Mouse (Mus musculus) liver, embryonic 15.5 days (tissue): ENCODE measurements around the gene Thrb. TPM values are rescaled to one million over a fixed set of nuclear protein-coding genes. Genes with fewer than 3 reads are reported as not detected.

Source experiments
- ATAC-seq: fragments of 200-750 bp; cut with Nextera tagmentation; 2 replicates; pipeline ENCODE4 v1.8.0; 2017; ENCODE audit warnings: moderate number of reproducible peaks, mild to moderate bottlenecking, moderate library complexity; ENCODE audit not compliant: insufficient read depth
- H3K27ac ChIP-seq: fragments of 300-500 bp; sonication (generic); replicated peaks from 2 replicates; pipeline ENCODE4 v1.5.1; 2015; ENCODE audit warnings: mild to moderate bottlenecking, inconsistent platforms
- H3K27me3 ChIP-seq: fragments of 300-500 bp; sonication (generic); 2 replicates; pipeline ENCODE4 v1.6.1; 2015; ENCODE audit warnings: mild to moderate bottlenecking, inconsistent platforms
- H3K36me3 ChIP-seq: fragments of 300-500 bp; sonication (generic); replicated peaks from 2 replicates; pipeline ENCODE4 v1.6.1; 2015; ENCODE audit warnings: moderate library complexity, mild to moderate bottlenecking, inconsistent platforms
- H3K4me1 ChIP-seq: fragments of 300-500 bp; sonication (generic); replicated peaks from 2 replicates; pipeline ENCODE4 v1.6.1; 2015; ENCODE audit warnings: inconsistent platforms
- H3K4me2 ChIP-seq: fragments of 300-500 bp; sonication (generic); 2 replicates; pipeline ENCODE4 v1.6.1; 2015; ENCODE audit warnings: moderate library complexity, mild to moderate bottlenecking, inconsistent platforms
- H3K4me3 ChIP-seq: fragments of 300-500 bp; sonication (generic); replicated peaks from 2 replicates; pipeline ENCODE4 v1.5.1; 2015; ENCODE audit warnings: mild to moderate bottlenecking, inconsistent platforms
- H3K9ac ChIP-seq: fragments of 300-500 bp; sonication (generic); 2 replicates; pipeline ENCODE4 v1.6.1; 2015; ENCODE audit warnings: moderate library complexity, mild to moderate bottlenecking, inconsistent platforms
- H3K9me3 ChIP-seq: fragments of 300-500 bp; sonication (generic); replicated peaks from 2 replicates; pipeline ENCODE4 v1.6.1; 2016; ENCODE audit warnings: inconsistent platforms
- WGBS: fragments of 180-500 bp; shearing (Covaris S2); methylation state at CpG from one replicate; pipeline ENCODE4 v1.1.7; 2015; ENCODE audit warnings: mixed read lengths; ENCODE audit not compliant: insufficient replicate concordance; 5-methylcytosine and 5-hydroxymethylcytosine counted together
- polyA plus RNA-seq: library from polyadenylated mRNA; unstranded; fragments of >200 nt; fragmentation: Nextera tagmentation; extraction: Ambion mirVana; gene quantifications from 2 replicates; pipeline ENCODE4 v1.2.1, GENCODE M21; 2015

Gene Thrb
- polyA plus RNA-seq, 1 experiment from 2014 or later = 2.1 TPM

GRCm38 (mm10) chr14:17989182-17989581, 329.1 kb downstream of the Thrb start:
- no peaks in the 10 kb centered on the region for H3K27me3 ChIP-seq
- H3K4me3 ChIP-seq = no peak overlapping the region
- no peak overlapping the region for H3K27ac ChIP-seq
- 45% methylated on average over 4 of the region's 4 CpGs for WGBS
- H3K36me3 ChIP-seq = no peaks in the 10 kb centered on the region
- no peaks in the 10 kb centered on the region for H3K9me3 ChIP-seq
- H3K4me1 ChIP-seq = no peaks in the 10 kb centered on the region
- ATAC-seq = no peak
- no peak overlapping the region for H3K4me2 ChIP-seq
- H3K9ac ChIP-seq = no peak overlapping the region

- H3K4me3 ChIP-seq = no peak overlapping the region
- H3K36me3 ChIP-seq = no peaks in the 10 kb centered on the region
- H3K4me2 ChIP-seq = no peak overlapping the region
- 46% methylated on average over 2 of the region's 2 CpGs for WGBS
- no peaks in the 10 kb centered on the region for H3K27me3 ChIP-seq
- no peak overlapping the region for H3K27ac ChIP-seq
- no peak overlapping the region for H3K9ac ChIP-seq
- ATAC-seq = no peak
- no peaks in the 10 kb centered on the region for H3K9me3 ChIP-seq
- H3K4me1 ChIP-seq = no peaks in the 10 kb centered on the region
Measured at GRCm38 (mm10) chr14:17990186-17990585, 330.1 kb downstream of the Thrb start.

GRCm38 (mm10) chr14:18001886-18002285, 341.8 kb downstream of the Thrb start:
- Histone ChIP-seq H3K27me3 (no peaks in the 10 kb centered on the region), H3K4me2 (no peak overlapping the region), H3K4me1 (no peaks in the 10 kb centered on the region), H3K27ac (no peak overlapping the region), H3K9me3 (no peaks in the 10 kb centered on the region), H3K4me3 (no peak overlapping the region), H3K9ac (no peak overlapping the region), H3K36me3 (no peaks in the 10 kb centered on the region)
- no peak for ATAC-seq
- 24% methylated on average over 2 of the region's 2 CpGs for WGBS

GRCm38 (mm10) chr14:18003686-18004085, 343.6 kb downstream of the Thrb start:
- no peak overlapping the region for H3K27ac ChIP-seq
- WGBS = 57% methylated on average over 1 of the region's 1 CpGs
- no peaks in the 10 kb centered on the region for H3K9me3 ChIP-seq
- H3K36me3 ChIP-seq = no peaks in the 10 kb centered on the region
- no peak overlapping the region for H3K4me3 ChIP-seq
- no peak overlapping the region for H3K9ac ChIP-seq
- no peaks in the 10 kb centered on the region for H3K27me3 ChIP-seq
- H3K4me1 ChIP-seq = no peaks in the 10 kb centered on the region
- no peak overlapping the region for H3K4me2 ChIP-seq
- ATAC-seq = no peak

- 64% methylated on average over 3 of the region's 3 CpGs for WGBS
- H3K9me3 ChIP-seq = no peaks in the 10 kb centered on the region
- no peak overlapping the region for H3K9ac ChIP-seq
- no peaks in the 10 kb centered on the region for H3K27me3 ChIP-seq
- H3K4me2 ChIP-seq = no peak overlapping the region
- H3K4me3 ChIP-seq = no peak overlapping the region
- H3K4me1 ChIP-seq = no peaks in the 10 kb centered on the region
- H3K27ac ChIP-seq = no peak overlapping the region
- no peaks in the 10 kb centered on the region for H3K36me3 ChIP-seq
- ATAC-seq = no peak
Measured at GRCm38 (mm10) chr14:18008524-18008923, 348.5 kb downstream of the Thrb start.

- 57% methylated on average over 5 of the region's 5 CpGs for WGBS
Measured at GRCm38 (mm10) chr14:18016604-18017003, 356.5 kb downstream of the Thrb start.

GRCm38 (mm10) chr14:18020128-18020527, 360.1 kb downstream of the Thrb start:
- ATAC-seq = no peak
- no peaks in the 10 kb centered on the region for H3K9me3 ChIP-seq

More at GRCm38 (mm10) chr14:18016604-18017003, 356.5 kb downstream of the Thrb start:
- Histone ChIP-seq H3K4me2 (no peak overlapping the region), H3K4me1 (no peaks in the 10 kb centered on the region), H3K27me3 (no peaks in the 10 kb centered on the region), H3K36me3 (no peaks in the 10 kb centered on the region), H3K27ac (no peak overlapping the region), H3K4me3 (no peak overlapping the region), H3K9ac (no peak overlapping the region), H3K9me3 (no peaks in the 10 kb centered on the region)
- no peak for ATAC-seq

GRCm38 (mm10) chr14:18020636-18021035, 360.6 kb downstream of the Thrb start:
- Histone ChIP-seq H3K4me1 (no peaks in the 10 kb centered on the region), H3K36me3 (no peaks in the 10 kb centered on the region), H3K9me3 (no peaks in the 10 kb centered on the region), H3K9ac (no peak overlapping the region), H3K27ac (no peak overlapping the region), H3K27me3 (no peaks in the 10 kb centered on the region), H3K4me3 (no peak overlapping the region), H3K4me2 (no peak overlapping the region)
- no peak for ATAC-seq
- 60% methylated on average over 3 of the region's 3 CpGs for WGBS

More at GRCm38 (mm10) chr14:18020128-18020527, 360.1 kb downstream of the Thrb start:
- Histone ChIP-seq H3K27me3 (no peaks in the 10 kb centered on the region), H3K9ac (no peak overlapping the region), H3K27ac (no peak overlapping the region), H3K4me1 (no peaks in the 10 kb centered on the region), H3K36me3 (no peaks in the 10 kb centered on the region), H3K4me2 (no peak overlapping the region), H3K4me3 (no peak overlapping the region)
- 51% methylated on average over 4 of the region's 4 CpGs for WGBS

GRCm38 (mm10) chr14:18021726-18022125, 361.7 kb downstream of the Thrb start:
- Histone ChIP-seq H3K36me3 (no peaks in the 10 kb centered on the region), H3K4me3 (no peak overlapping the region), H3K4me2 (no peak overlapping the region), H3K4me1 (no peaks in the 10 kb centered on the region), H3K27ac (no peak overlapping the region), H3K9ac (no peak overlapping the region), H3K27me3 (no peaks in the 10 kb centered on the region), H3K9me3 (no peaks in the 10 kb centered on the region)
- no peak for ATAC-seq
- WGBS = 18% methylated on average over 2 of the region's 2 CpGs

- Histone ChIP-seq H3K4me3 (no peak overlapping the region), H3K9ac (no peak overlapping the region), H3K4me2 (no peak overlapping the region), H3K4me1 (no peaks in the 10 kb centered on the region), H3K9me3 (no peaks in the 10 kb centered on the region), H3K27ac (no peak overlapping the region), H3K36me3 (no peaks in the 10 kb centered on the region), H3K27me3 (no peaks in the 10 kb centered on the region)
- ATAC-seq = no peak
Measured at GRCm38 (mm10) chr14:18022351-18022750, 362.3 kb downstream of the Thrb start.

GRCm38 (mm10) chr14:18027867-18028266, 367.8 kb downstream of the Thrb start:
- Histone ChIP-seq H3K4me2 (no peak overlapping the region), H3K27ac (no peak overlapping the region), H3K9ac (no peak overlapping the region), H3K27me3 (no peaks in the 10 kb centered on the region), H3K9me3 (no peaks in the 10 kb centered on the region), H3K4me1 (no peaks in the 10 kb centered on the region), H3K36me3 (no peaks in the 10 kb centered on the region), H3K4me3 (no peak overlapping the region)
- ATAC-seq = no peak
- WGBS = 60% methylated on average over 1 of the region's 1 CpGs

- Histone ChIP-seq H3K27ac (no peak overlapping the region), H3K4me3 (no peak overlapping the region), H3K36me3 (no peaks in the 10 kb centered on the region), H3K9me3 (no peaks in the 10 kb centered on the region), H3K4me2 (no peak overlapping the region), H3K27me3 (no peaks in the 10 kb centered on the region), H3K9ac (no peak overlapping the region), H3K4me1 (no peaks in the 10 kb centered on the region)
- ATAC-seq = no peak
- 38% methylated on average over 2 of the region's 2 CpGs for WGBS
Measured at GRCm38 (mm10) chr14:18029181-18029932, 369.3 kb downstream of the Thrb start.
